Mouse (Mus musculus): Measurements from ENCODE around the gene Rnf212b.

The Rnf212b gene

DNA sequence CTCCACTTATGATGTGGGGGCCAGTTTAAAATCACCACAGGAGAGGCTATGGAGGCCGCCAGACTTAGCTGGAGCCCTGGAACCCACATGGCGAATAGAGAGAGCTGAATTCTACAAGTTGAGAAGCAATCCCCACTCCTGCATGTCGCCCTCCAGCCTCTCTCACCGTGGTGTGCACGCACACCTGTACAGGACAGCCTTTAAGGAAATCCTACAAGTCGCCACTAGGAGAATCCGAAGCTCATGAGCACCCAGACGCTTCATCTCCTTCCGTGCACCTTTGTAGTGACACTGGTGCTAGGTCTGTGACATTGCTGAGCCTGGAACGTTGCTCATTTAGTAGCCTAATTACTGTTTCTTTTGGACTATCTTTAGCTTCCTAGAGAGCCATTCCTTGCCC, 14.3 kb upstream of the Rnf212b start:
- DNase-seq, result no peak

- DNase-seq, result no peak
Measured at GRCm38 (mm10) chr14:54802428-54802827, 11.5 kb upstream of the Rnf212b start.

DNA sequence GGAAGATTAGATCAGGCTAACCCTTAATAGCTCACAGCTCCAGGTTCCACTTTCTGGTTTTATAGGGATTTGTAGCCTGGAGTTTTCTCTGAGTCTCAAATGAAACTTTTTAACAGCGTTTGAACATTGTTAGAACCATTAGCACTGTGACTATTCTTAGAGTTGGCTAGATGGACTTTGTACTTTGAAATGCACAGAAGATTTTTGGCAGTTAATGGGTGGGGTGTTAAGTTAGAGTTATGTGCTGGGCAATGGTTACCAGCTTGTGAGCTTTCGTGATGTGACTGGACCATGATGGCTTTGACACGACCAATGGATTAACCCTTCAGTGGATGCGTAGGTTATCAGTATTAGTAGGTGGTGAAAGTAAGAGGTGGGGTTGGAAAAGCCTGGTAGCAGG, 7.8 kb upstream of the Rnf212b start:
- no peak for DNase-seq

GRCm38 (mm10) chr14:54808718-54809667, 4.9 kb upstream of the Rnf212b start:
- no peak for DNase-seq

GRCm38 (mm10) chr14:54809668-54810033, 4.3 kb upstream of the Rnf212b start:
- no peak for DNase-seq

DNA sequence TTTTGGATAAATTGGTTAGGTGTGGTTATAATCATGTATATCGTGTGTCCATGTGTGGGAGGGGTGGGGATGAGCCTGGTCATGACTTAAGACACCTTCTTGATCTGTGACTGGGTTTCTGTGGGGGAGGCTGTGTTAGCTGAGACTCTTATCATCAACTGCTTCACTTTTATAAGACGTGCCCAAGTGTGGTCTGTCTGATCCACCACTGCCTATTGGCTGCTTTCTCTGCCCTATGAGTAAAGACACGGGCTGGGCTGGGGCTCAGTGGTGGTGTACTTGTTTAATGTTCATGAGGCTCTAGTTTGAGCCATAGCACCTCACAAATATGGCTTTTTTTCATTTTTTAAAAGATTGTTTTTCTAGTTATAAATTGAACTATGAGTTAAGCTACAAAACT, 1.8 kb downstream of the Rnf212b start:
- DNase-seq, result no peak

GRCm38 (mm10) chr14:54817791-54818190, 3.9 kb downstream of the Rnf212b start:
- DNase-seq, result peak; percentile 76 to 80

DNA sequence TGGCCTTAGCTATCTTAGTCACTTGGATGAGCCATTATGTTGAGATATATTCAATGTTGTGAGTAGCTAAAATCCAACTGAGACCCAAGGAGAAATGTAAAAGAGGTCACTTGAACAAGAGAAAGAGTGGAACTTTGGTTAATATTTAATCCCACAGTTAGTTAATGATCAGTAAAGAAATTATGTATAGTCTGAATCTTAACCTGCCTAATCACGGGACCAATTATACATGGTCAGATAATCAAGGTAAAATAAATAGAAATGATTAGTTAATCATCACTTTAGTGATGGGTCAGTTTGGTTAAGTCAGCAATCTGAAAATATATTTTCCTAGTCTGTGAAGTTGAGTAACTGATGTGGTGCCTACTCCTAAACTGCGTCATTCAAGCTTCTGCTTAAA, 8.4 kb downstream of the Rnf212b start:
- DNase-seq, result no peak

DNA sequence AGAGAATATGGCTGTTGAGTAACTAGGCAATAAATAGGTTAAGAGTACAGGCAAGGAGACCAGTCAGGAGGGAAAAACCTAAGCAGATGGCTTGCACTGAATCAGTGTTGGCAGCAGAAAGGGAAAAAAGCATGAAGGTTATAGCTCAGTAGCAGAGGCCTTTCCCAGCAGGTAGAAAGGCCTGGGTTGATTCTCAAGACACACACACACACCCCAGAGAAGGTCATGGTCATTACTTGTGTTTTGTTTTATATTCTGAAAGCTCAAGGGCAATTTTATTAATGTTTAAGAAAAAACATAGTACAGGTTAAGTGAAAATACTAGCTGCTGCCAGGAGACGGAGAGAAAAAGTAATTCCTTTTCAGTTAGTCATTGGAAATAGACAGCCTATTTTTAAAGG, 9.8 kb downstream of the Rnf212b start:
- DNase-seq, result peak; percentile 11 to 36

DNA sequence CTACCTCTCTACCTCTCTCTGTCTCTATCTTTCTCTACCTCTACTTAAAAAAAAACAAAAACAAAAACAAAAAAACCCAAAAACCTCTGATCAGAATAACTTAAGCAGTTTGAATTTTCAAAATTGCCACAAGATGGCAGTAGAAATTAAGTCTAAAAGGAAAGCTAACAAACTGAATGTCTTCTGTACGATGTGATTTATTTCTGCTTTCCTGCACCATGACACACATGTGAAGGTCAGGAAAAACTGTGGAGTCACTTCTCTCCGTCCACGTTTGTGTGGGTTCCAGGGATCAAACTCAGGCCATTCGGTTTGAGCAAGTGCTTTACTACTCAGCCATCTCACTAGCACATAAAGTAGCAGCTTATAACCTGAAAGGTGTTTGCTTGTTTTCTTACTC, 29.5 kb downstream of the Rnf212b start:
- peak; percentile 21 to 43 for DNase-seq

DNA sequence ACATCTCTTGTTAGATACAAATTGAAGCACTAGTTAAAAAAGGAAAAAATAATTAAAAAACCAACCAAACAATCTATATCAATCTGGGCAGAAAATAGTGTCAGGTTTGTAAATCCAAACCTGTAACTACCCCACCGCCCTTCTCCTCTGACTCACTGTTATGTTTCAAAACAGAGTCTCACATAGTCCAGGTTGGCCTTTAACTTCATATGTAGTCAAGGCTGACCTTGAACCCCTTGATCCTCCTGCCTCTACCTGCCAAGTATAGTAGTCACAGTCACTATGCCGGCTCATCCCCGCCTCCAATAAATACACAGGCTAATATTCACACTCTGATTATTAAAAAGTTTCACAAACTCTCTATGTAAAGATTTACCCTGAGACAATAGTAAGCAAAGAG, 41.8 kb downstream of the Rnf212b start:
- no peak for DNase-seq

GRCm38 (mm10) chr14:54856703-54857102, 42.8 kb downstream of the Rnf212b start:
- no peak for DNase-seq

- DNase-seq, result peak; percentile 81 to 83
Measured at GRCm38 (mm10) chr14:54857891-54858290, 44.0 kb downstream of the Rnf212b start.

DNA sequence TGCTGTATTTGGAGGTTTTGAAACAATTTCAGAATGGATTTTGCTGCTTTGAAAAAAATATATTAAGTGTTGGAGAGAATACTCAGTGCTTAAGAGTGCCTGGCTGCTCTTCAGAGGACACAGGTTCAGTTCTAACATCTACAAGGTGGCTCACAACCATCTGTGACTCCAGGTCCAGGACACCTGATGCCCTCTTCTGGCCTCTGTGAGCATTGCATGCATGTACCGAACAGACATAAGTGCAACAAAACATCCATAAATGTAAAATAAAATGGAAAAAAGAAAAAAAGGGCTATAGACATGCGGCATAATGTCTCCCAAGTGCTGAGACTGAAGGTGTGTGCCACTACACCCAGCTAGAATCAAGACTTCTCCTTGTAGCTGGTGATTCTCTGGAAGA, 46.6 kb downstream of the Rnf212b start:
- DNase-seq, result peak; percentile 84 to 88

DNA sequence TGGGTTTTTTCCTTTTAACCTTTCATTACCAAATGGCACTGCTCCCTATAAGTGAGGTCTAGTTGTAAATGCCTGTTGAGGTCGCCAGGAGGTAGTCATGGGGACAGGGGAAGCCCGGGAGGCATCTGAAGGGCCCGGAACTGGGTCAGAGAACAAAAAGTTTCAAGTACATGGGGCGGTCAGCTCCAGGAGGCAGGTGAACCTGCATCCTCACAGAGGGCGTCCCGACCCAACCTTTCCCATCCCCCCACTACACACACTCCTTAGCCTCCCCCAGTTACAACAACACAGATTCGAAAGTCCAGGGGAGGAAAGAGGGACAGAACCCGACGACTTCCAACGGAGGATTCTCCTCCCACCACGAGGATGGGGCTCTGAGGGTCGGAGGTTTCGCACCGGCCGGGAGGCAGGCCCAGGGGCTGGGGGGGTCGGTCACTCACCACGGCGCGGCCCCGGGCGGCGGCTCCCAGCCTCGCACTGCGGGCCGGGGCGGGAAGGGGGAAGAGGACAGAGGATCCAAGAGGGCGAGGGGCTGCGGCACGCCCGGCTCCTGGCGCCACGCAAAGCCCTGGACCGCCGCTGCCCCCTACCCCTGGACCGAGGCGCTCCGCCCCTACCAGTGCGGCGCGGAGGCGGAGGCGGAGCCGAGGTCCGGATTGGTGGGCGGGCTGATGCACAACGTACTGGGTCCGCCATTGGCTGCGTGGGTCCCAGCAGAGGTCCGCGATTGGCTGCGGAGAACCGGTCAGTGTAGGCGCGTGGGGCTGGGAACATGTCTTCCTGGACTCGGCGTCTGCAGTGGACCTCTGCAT, 49.8 kb downstream of the Rnf212b start:
- peak; percentile 95 to 96 for DNase-seq

DNA sequence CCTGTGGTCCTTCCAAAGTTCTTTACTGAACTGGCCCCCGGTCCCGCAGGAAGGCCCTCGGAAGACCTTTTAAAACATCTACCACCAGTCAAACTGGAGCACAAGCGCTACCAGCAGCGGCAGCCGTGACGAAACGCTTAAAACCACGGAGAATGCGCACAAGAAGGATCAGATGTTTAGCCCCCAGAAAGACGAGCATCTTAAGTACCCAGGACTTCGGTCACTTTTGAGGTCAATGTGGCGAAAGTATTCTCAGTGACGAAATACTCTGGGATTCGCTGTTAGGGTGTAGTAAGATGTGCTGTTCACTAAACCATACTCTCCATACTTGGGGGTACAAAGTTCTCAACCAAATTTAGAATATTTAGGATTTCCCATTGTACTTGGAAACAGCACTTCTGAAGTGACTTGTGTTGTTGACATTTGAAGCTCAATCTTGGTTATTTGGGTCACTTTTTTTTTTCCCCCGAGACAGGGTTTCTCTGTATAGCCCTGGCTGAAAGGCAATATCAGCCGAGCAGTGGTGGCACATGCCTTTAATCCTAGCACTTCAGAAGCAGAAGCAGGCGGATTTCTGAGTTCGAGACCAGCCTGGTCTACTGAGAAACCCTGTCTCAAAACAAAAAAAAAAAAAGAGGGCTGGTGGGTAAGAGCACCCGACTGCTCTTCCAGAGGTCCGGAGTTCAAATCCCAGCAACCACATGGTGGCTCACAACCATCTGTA, 50.5 kb downstream of the Rnf212b start:
- DNase-seq, result no peak

DNA sequence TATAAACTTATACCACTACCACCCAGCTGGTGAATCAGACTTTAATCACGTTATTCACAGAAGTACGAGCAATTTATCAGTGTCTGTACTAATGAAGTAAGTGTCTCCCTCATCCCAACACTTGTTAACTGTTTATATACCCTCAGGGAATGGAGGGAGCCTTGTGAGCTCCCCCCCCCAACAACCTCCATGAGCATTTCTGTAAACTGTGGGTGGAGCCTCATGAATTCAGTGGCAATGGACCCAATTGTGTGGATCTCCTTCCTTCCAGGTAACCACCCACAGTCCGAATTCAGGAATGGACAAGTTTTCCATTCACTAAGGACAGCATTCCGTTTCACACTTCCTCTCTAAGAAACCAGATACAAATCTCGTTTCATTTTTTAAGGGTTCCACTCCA, 51.7 kb downstream of the Rnf212b start:
- no peak for DNase-seq

- DNase-seq, result no peak
Measured at GRCm38 (mm10) chr14:54866268-54866667, 52.3 kb downstream of the Rnf212b start.

GRCm38 (mm10) chr14:54866936-54867335, 53.0 kb downstream of the Rnf212b start:
- DNase-seq, result peak in 1 of 2 experiments; percentile 63

DNA sequence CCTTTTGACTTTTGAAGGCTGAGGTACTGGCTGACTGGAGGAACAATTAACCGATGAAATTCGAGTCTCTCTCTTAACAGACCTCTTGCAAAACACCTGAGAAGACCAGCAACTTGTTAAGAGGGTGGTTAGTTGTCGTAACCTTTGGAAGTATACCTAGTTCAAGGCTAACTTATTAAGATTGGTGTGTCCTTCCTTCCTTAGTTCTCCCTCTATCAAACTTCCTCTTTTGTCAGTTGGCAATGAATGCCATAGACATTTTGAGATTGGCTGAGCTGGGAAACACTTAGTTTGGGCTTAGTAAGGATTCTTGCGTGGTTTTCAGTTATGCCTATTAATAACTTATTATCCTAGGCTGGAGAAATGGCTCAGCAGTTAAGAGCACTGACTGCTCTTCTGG, 54.1 kb downstream of the Rnf212b start:
- DNase-seq, result no peak

DNA sequence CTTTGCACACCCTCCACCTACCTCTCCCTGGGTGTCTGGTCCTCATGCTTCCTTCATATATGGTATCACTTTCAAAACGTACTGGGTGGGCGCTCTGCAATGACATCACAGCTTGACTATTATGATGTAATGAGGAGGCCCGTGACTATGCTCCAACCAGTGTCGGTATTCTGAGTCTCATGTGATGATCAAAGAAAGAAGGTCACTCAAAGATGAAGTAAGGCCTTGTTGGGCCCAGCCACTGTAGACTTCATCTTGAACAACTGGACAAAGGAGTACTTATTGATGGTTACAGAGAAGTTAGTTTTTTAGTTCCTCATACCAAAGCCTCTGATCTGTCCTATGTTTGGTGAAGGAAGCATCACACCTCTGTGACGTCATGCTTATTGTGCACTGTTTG, 56.9 kb downstream of the Rnf212b start, which contains the start of gene Homez:
Gene Homez (minus strand): TSS at position 101 of the 400 bp plus-strand sequence.
- DNase-seq, result no peak

- no peak for DNase-seq
Measured at GRCm38 (mm10) chr14:54874165-54874564, 60.2 kb downstream of the Rnf212b start.

Measured in cerebellum, postnatal 14 days (tissue).